Mouse (Mus musculus) intestine, embryonic 15.5 days (tissue): ENCODE measurements around the gene Tmem210. TPM values are rescaled to one million over a fixed set of nuclear protein-coding genes. Genes with fewer than 3 reads are reported as not detected.
"Not testable (repeated sequence)": the region's sequence is repeated elsewhere in the genome, so short reads cannot be mapped to it uniquely, and the experiment has no call there.

Experiments used
- ATAC-seq: fragments of 200-750 bp; cut with Nextera tagmentation; 2 replicates; pipeline ENCODE4 v1.8.0; 2017; ENCODE audit warnings: moderate TSS enrichment, moderate library complexity
- H3K27ac ChIP-seq: fragments of 300-500 bp; sonication (generic); 2 replicates; pipeline ENCODE4 v1.5.1; 2015; ENCODE audit warnings: mild to moderate bottlenecking, inconsistent platforms
- H3K27me3 ChIP-seq: fragments of 300-500 bp; sonication (generic); replicated peaks from 2 replicates; pipeline ENCODE4 v1.6.1; 2015; ENCODE audit warnings: inconsistent platforms
- H3K36me3 ChIP-seq: fragments of 300-500 bp; sonication (generic); 2 replicates; pipeline ENCODE4 v1.6.1; 2015; ENCODE audit warnings: inconsistent platforms
- H3K4me1 ChIP-seq: fragments of 300-500 bp; sonication (generic); replicated peaks from 2 replicates; pipeline ENCODE4 v1.6.1; 2015; ENCODE audit warnings: inconsistent platforms
- H3K4me2 ChIP-seq: fragments of 300-500 bp; sonication (generic); replicated peaks from 2 replicates; pipeline ENCODE4 v1.6.1; 2015; ENCODE audit warnings: mild to moderate bottlenecking, inconsistent platforms
- H3K4me3 ChIP-seq: fragments of 300-500 bp; sonication (generic); replicated peaks from 2 replicates; pipeline ENCODE4 v1.5.1; 2015; ENCODE audit warnings: inconsistent platforms
- H3K9ac ChIP-seq: fragments of 300-500 bp; sonication (generic); 2 replicates; pipeline ENCODE4 v1.6.1; 2015; ENCODE audit warnings: inconsistent platforms
- H3K9me3 ChIP-seq: fragments of 300-500 bp; sonication (generic); 2 replicates; pipeline ENCODE4 v1.6.1; 2016; ENCODE audit warnings: inconsistent platforms
- WGBS: fragments of 180-500 bp; shearing (Covaris S2); methylation state at CpG from one replicate; pipeline ENCODE4 v1.1.7; 2015; 5-methylcytosine and 5-hydroxymethylcytosine counted together
- polyA plus RNA-seq: library from polyadenylated mRNA; unstranded; fragments of >200 nt; fragmentation: Nextera tagmentation; extraction: Ambion mirVana; gene quantifications from 2 replicates; pipeline ENCODE4 v1.2.1, GENCODE M21; 2015

Gene Tmem210
- polyA plus RNA-seq, 1 experiment from 2014 or later = not detected

DNA sequence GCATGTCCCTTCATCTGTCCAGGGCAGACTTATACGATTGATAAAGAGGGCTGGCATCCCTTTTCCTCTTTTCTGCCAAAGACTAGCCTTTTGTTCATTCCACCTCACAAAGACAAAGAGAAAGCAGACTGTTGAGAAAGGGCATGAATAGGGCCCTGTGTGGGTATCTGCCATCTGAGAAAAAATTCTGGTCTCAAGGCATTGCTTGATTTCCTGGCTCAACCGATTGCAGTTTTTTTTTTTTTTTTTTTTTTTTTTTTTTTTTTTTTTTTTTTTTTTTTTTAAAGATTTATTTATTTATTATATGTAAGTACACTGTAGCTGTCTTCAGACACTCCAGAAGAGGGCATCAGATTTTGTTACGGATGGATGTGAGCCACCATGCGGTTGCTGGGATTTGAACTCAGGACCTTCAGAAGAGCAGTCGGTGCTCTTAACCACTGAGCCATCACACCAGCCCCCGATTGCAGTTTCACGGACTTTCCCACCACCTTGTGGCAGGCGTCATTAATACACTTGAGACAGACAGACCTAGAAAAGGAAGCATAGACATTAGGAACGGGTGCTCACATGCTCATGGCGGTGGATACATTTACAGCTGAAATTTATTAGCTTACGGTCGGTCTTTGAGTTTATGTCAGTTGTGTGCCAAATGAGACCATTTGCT is 31.4 kb upstream of the Tmem210 start:
- 56% methylated on average over 12 of the region's 12 CpGs for WGBS
- ATAC-seq, H3K36me3 ChIP-seq, H3K27ac ChIP-seq, H3K27me3 ChIP-seq, H3K9me3 ChIP-seq: not testable (repeated sequence)
- Histone ChIP-seq H3K9ac (peak overlapping the region; percentile 77; the same call in 1 of the 2 replicates), H3K4me2 (peak overlapping the region; percentile 92), H3K4me1 (peaks cover 18% of the 10 kb centered on the region), H3K4me3 (peak overlapping the region; percentile 92)

DNA sequence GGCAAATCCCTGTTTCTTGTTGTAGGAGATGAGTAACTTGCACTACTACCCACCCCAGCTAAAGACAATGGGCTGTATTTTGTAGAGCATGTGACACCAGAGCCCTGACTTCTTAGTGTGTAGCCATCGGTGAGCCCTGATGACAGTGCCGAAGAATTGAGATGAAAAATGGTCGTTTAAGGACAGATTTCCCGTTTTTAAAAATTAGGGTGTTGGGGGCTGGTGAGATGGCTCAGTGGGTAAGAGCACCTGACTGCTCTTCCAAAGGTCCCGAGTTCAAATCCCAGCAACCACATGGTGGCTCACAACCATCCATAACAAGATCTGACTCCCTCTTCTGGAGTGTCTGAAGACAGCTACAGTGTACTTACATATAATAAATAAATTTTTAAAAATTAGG is 30.7 kb upstream of the Tmem210 start:
- 83% methylated on average over 5 of the region's 5 CpGs for WGBS
- H3K27ac ChIP-seq, H3K36me3 ChIP-seq, H3K4me2 ChIP-seq, H3K9me3 ChIP-seq, ATAC-seq, H3K27me3 ChIP-seq, H3K9ac ChIP-seq, H3K4me3 ChIP-seq: not testable (repeated sequence)
- H3K4me1 ChIP-seq = peaks cover 18% of the 10 kb centered on the region

DNA sequence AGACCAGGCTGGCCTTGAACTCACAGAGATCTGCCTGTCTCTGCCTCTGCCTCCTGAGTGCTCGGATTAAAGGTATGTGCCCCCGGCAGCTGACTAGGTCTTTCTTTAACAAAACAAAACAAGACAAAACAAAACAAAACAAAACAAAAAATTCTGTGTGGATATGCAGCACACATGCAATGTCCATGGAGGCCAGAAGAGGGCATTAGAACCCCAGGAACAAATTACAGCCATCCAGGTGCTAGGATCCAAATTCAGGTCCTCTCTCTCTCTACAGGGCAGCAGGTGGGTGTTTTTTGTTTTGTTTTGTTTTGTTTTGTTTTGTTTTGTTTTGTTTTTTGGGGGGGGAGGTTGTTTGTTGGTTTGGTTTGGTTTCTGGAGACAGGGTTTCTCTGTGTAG is 29.1 kb upstream of the Tmem210 start:
- Histone ChIP-seq H3K9me3 (no peaks in the 10 kb centered on the region), H3K27me3 (peaks cover 2% of the 10 kb centered on the region), H3K4me3 (no peak overlapping the region), H3K9ac (no peak overlapping the region), H3K4me1 (peaks cover 29% of the 10 kb centered on the region), H3K4me2 (no peak overlapping the region), H3K27ac (no peak overlapping the region), H3K36me3 (no peaks in the 10 kb centered on the region)
- ATAC-seq = no peak
- 71% methylated on average over 2 of the region's 2 CpGs for WGBS

DNA sequence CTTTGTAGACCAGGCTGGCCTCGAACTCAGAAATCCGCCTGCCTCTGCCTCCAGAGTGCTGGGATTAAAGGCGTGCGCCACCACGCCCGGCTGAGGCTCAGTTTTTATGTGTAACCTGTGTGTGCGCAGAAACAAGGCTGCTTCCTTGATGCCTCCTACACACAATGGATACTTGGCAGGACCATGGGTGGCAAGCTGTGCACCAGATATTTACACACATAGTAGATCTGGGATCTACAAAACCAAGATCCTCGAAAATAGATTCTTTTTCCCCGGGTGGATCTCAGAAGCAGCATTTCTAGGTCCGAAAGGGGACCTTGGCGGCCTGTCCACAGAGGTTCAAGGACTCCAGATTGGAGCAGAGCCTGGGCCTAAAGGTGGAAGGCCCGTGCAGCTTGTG is 26.1 kb upstream of the Tmem210 start:
- H3K4me1 ChIP-seq = peaks cover 37% of the 10 kb centered on the region
- peaks cover 6% of the 10 kb centered on the region for H3K27me3 ChIP-seq
- H3K27ac ChIP-seq = 0 out of 2 replicates have a peak overlapping the region, but pooled peaks have one; percentile 60
- H3K4me3 ChIP-seq = peak overlapping the region; percentile 87
- H3K4me2 ChIP-seq = peak overlapping the region; percentile 97
- peak overlapping the region; percentile 81; the same call in 1 of the 2 replicates for H3K9ac ChIP-seq
- no peaks in the 10 kb centered on the region for H3K36me3 ChIP-seq
- no peaks in the 10 kb centered on the region for H3K9me3 ChIP-seq
- ATAC-seq = no peak; the same call in 1 of the 2 replicates
- WGBS = 44% methylated on average over 12 of the region's 12 CpGs

GRCm38 (mm10) chr2:25262291-25262767 is 25.6 kb upstream of the Tmem210 start, which contains the start of gene Tprn:
TSS of gene Tprn (plus strand) at chr2:25262618.
- Histone ChIP-seq H3K27ac (peak within 1 kb of the TSS; percentile 60; the same call in 1 of the 2 replicates), H3K4me1 (peaks cover 39% of the 10 kb centered on the region), H3K27me3 (peaks cover 6% of the 10 kb centered on the region), H3K4me3 (peak within 1 kb of the TSS; percentile 87), H3K9ac (peak within 1 kb of the TSS; percentile 81), H3K36me3 (no peaks in the 10 kb centered on the region), H3K4me2 (peak within 1 kb of the TSS; percentile 97), H3K9me3 (no peaks in the 10 kb centered on the region)
- WGBS = under 1% methylated on average over 39 of the region's 39 CpGs
- ATAC-seq = peak; percentile 96

DNA sequence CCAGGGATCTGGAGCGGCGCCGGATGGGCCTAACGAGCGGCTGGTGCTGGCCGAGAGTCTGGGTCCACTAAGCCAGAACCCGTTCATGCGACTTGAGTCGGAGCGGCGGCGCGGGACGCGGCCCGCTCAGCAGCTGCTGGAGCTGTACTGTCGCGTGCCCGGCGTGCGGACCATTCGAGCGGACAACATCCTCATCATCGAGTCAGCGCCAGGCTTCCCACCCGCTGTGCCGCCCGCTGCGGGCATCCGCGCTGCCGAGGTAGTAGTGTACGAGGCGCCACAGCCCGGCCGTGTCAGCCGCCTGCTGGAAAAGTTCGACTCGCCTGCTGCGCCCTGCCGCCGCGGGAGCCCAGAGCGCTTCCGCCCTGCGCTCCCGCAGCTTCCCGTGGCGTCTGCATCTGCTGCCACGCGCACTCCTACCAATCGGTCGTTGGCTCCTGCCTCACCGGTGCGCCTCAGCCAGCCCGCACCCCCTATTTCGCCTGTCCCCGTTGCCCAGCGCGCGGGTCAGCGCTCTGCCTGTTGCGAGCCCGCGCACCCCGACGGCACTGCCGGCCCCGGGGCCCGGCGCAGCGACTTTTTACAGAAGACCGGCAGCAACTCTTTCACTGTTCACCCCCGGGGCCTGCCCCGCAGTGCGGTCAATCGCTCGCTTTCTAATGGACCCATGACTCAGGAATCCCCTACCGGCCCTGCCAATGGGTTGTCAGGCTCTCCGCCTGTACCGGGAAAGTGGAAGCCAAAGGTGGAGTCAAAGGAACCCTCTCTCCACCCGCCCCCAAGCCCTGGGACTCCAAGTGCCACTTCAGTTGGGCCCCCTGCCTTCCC is 24.9 kb upstream of the Tmem210 start:
- Histone ChIP-seq H3K4me2 (peak overlapping the region; percentile 97), H3K4me1 (peaks cover 39% of the 10 kb centered on the region), H3K9me3 (no peaks in the 10 kb centered on the region), H3K4me3 (peak overlapping the region; percentile 87), H3K27ac (peak overlapping the region; percentile 58; the same call in 1 of the 2 replicates), H3K9ac (peak overlapping the region; percentile 81), H3K27me3 (peaks cover 6% of the 10 kb centered on the region), H3K36me3 (no peaks in the 10 kb centered on the region)
- ATAC-seq = peak; percentile 16
- WGBS = under 1% methylated on average over 82 of the region's 82 CpGs

- 22% methylated on average over 12 of the region's 12 CpGs for WGBS
- 0 out of 2 replicates have a peak, but pooled peaks cover 1% of the 10 kb centered on the region for H3K36me3 ChIP-seq
- peaks cover 39% of the 10 kb centered on the region for H3K4me1 ChIP-seq
- H3K4me2 ChIP-seq = peak overlapping the region; percentile 97
- no peak for ATAC-seq
- H3K9ac ChIP-seq = peak overlapping the region; percentile 81
- H3K9me3 ChIP-seq = no peaks in the 10 kb centered on the region
- peak overlapping the region; percentile 87 for H3K4me3 ChIP-seq
- peaks cover 6% of the 10 kb centered on the region for H3K27me3 ChIP-seq
- no peak overlapping the region for H3K27ac ChIP-seq
These were observed 24.2 kb upstream of the Tmem210 start for GRCm38 (mm10) chr2:25263623-25264285.

- peak overlapping the region; percentile 87 for H3K4me3 ChIP-seq
- WGBS = 68% methylated on average over 5 of the region's 5 CpGs
- peak overlapping the region; percentile 71; the same call in 1 of the 2 replicates for H3K27ac ChIP-seq
- ATAC-seq = no peak
- peaks cover 39% of the 10 kb centered on the region for H3K4me1 ChIP-seq
- peak overlapping the region; percentile 97 for H3K4me2 ChIP-seq
- H3K27me3 ChIP-seq = peaks cover 6% of the 10 kb centered on the region
- peaks cover 5% of the 10 kb centered on the region; the same call in 1 of the 2 replicates for H3K36me3 ChIP-seq
- H3K9ac ChIP-seq = peak overlapping the region; percentile 81; the same call in 1 of the 2 replicates
- no peaks in the 10 kb centered on the region for H3K9me3 ChIP-seq
These were observed 23.7 kb upstream of the Tmem210 start for GRCm38 (mm10) chr2:25264286-25264660.

GRCm38 (mm10) chr2:25264851-25265250 is 23.1 kb upstream of the Tmem210 start:
- H3K4me3 ChIP-seq = peak overlapping the region; percentile 87
- no peaks in the 10 kb centered on the region for H3K9me3 ChIP-seq
- H3K4me2 ChIP-seq = peak overlapping the region; percentile 97
- H3K9ac ChIP-seq = peak overlapping the region; percentile 81
- 75% methylated on average over 3 of the region's 3 CpGs for WGBS
- peak overlapping the region; percentile 71; the same call in 1 of the 2 replicates for H3K27ac ChIP-seq
- H3K4me1 ChIP-seq = peaks cover 39% of the 10 kb centered on the region
- no peak for ATAC-seq
- H3K27me3 ChIP-seq = peaks cover 6% of the 10 kb centered on the region
- peaks cover 11% of the 10 kb centered on the region; the same call in 1 of the 2 replicates for H3K36me3 ChIP-seq

- H3K27me3 ChIP-seq = peaks cover 6% of the 10 kb centered on the region
- peak overlapping the region; percentile 77 for H3K27ac ChIP-seq
- H3K9ac ChIP-seq = peak overlapping the region; percentile 81
- peaks cover 47% of the 10 kb centered on the region for H3K4me1 ChIP-seq
- peak; percentile 32 for ATAC-seq
- H3K4me2 ChIP-seq = peak overlapping the region; percentile 97
- H3K4me3 ChIP-seq = peak overlapping the region; percentile 87
- H3K9me3 ChIP-seq = no peaks in the 10 kb centered on the region
- 50% methylated on average over 6 of the region's 6 CpGs for WGBS
- peaks cover 23% of the 10 kb centered on the region for H3K36me3 ChIP-seq
These were observed 21.9 kb upstream of the Tmem210 start for GRCm38 (mm10) chr2:25265897-25266656.

GRCm38 (mm10) chr2:25266720-25267119 is 21.2 kb upstream of the Tmem210 start:
- ATAC-seq = no peak; the same call in 1 of the 2 replicates
- no peaks in the 10 kb centered on the region for H3K9me3 ChIP-seq
- peak overlapping the region; percentile 77 for H3K27ac ChIP-seq
- peaks cover 53% of the 10 kb centered on the region for H3K4me1 ChIP-seq
- H3K9ac ChIP-seq = 0 out of 2 replicates have a peak overlapping the region, but pooled peaks have one; percentile 26
- peak overlapping the region; percentile 87; the same call in 1 of the 2 replicates for H3K4me3 ChIP-seq
- H3K36me3 ChIP-seq = peaks cover 24% of the 10 kb centered on the region
- WGBS = 39% methylated on average over 2 of the region's 2 CpGs
- peak overlapping the region; percentile 97 for H3K4me2 ChIP-seq
- H3K27me3 ChIP-seq = peaks cover 6% of the 10 kb centered on the region
